Mouse (Mus musculus): Measurements from ENCODE around the gene Usp35. TPM values are rescaled to one million over a fixed set of nuclear protein-coding genes. Genes with fewer than 3 reads are reported as not detected.
A peak's percentile ranks its signal among the peaks of the same experiment; 100 is the strongest.

Gene Usp35
- polyA plus RNA-seq (2012; rRNA removed) = 2.9 and 3.6 TPM in 2 replicates

GRCm38 (mm10) chr7:97331726-97332666 lies at the start of gene Usp35, which contains the start of gene Kctd21:
Usp35 (minus strand) TSS chr7:97332020.
Kctd21 (plus strand) TSS chr7:97332327.
- Histone ChIP-seq H3K4me1 (ENCODE audit: control insufficient read depth, insufficient read depth, low read length) (peaks cover 15% of the 10 kb centered on the region), H3K36me3 (ENCODE audit: control insufficient read depth, insufficient read depth, low read length) (no peaks in the 10 kb centered on the region), H3K4me3 (ENCODE audit: control insufficient read depth, low read depth, low read length) (peak within 1 kb of the TSS; percentile 93), H3K27ac (ENCODE audit: control insufficient read depth, insufficient read depth, low read depth, low read length) (0 out of 2 replicates have a peak within 1 kb of the TSS, but pooled peaks have one; percentile 3), H3K27me3 (ENCODE audit: control insufficient read depth, insufficient read depth, low read length) (no peaks in the 10 kb centered on the region)
- TF ChIP-seq CTCF (IDR thresholded peaks at IDR 0.05; ENCODE audit: control insufficient read depth, insufficient read depth, insufficient replicate concordance, low read depth, low read length) (no peak), POLR2A (IDR thresholded peaks at IDR 0.05; ENCODE audit: control insufficient read depth, low read depth, low read length) (0 out of 2 replicates have a peak, but pooled peaks have one; percentile 31)

- Histone ChIP-seq H3K27me3 (ENCODE audit: control insufficient read depth, insufficient read depth, low read length) (no peaks in the 10 kb centered on the region), H3K4me3 (ENCODE audit: control insufficient read depth, low read depth, low read length) (no peak overlapping the region), H3K27ac (ENCODE audit: control insufficient read depth, insufficient read depth, low read depth, low read length) (no peak overlapping the region), H3K36me3 (ENCODE audit: control insufficient read depth, insufficient read depth, low read length) (peaks cover 4% of the 10 kb centered on the region), H3K4me1 (ENCODE audit: control insufficient read depth, insufficient read depth, low read length) (no peaks in the 10 kb centered on the region)
- TF ChIP-seq POLR2A (IDR thresholded peaks at IDR 0.05; ENCODE audit: control insufficient read depth, low read depth, low read length) (no peak), CTCF (IDR thresholded peaks at IDR 0.05; ENCODE audit: control insufficient read depth, insufficient read depth, insufficient replicate concordance, low read depth, low read length) (no peak)
These were observed 48.8 kb upstream of the Usp35 start for GRCm38 (mm10) chr7:97380500-97381123.

- Histone ChIP-seq H3K4me1 (ENCODE audit: control insufficient read depth, insufficient read depth, low read length) (no peaks in the 10 kb centered on the region), H3K36me3 (ENCODE audit: control insufficient read depth, insufficient read depth, low read length) (peaks cover 7% of the 10 kb centered on the region), H3K4me3 (ENCODE audit: control insufficient read depth, low read depth, low read length) (no peak overlapping the region), H3K27me3 (ENCODE audit: control insufficient read depth, insufficient read depth, low read length) (no peaks in the 10 kb centered on the region), H3K27ac (ENCODE audit: control insufficient read depth, insufficient read depth, low read depth, low read length) (no peak overlapping the region)
- TF ChIP-seq CTCF (IDR thresholded peaks at IDR 0.05; ENCODE audit: control insufficient read depth, insufficient read depth, insufficient replicate concordance, low read depth, low read length) = no peak
- no peak for TF ChIP-seq POLR2A (IDR thresholded peaks at IDR 0.05; ENCODE audit: control insufficient read depth, low read depth, low read length)
These were observed 47.5 kb upstream of the Usp35 start for GRCm38 (mm10) chr7:97379304-97379703.

GRCm38 (mm10) chr7:97375906-97376305 lies 44.1 kb upstream of the Usp35 start:
- Histone ChIP-seq H3K27ac (ENCODE audit: control insufficient read depth, insufficient read depth, low read depth, low read length) (no peak overlapping the region), H3K4me3 (ENCODE audit: control insufficient read depth, low read depth, low read length) (no peak overlapping the region), H3K36me3 (ENCODE audit: control insufficient read depth, insufficient read depth, low read length) (peaks cover 7% of the 10 kb centered on the region), H3K4me1 (ENCODE audit: control insufficient read depth, insufficient read depth, low read length) (peaks cover 1% of the 10 kb centered on the region), H3K27me3 (ENCODE audit: control insufficient read depth, insufficient read depth, low read length) (no peaks in the 10 kb centered on the region)
- TF ChIP-seq CTCF (IDR thresholded peaks at IDR 0.05; ENCODE audit: control insufficient read depth, insufficient read depth, insufficient replicate concordance, low read depth, low read length) (no peak), POLR2A (IDR thresholded peaks at IDR 0.05; ENCODE audit: control insufficient read depth, low read depth, low read length) (no peak)

GRCm38 (mm10) chr7:97375101-97375500 lies 43.3 kb upstream of the Usp35 start:
- H3K36me3 ChIP-seq (ENCODE audit: control insufficient read depth, insufficient read depth, low read length) = peaks cover 2% of the 10 kb centered on the region
- no peak overlapping the region for H3K4me3 ChIP-seq (ENCODE audit: control insufficient read depth, low read depth, low read length)
- H3K4me1 ChIP-seq (ENCODE audit: control insufficient read depth, insufficient read depth, low read length) = peaks cover 3% of the 10 kb centered on the region
- no peak overlapping the region for H3K27ac ChIP-seq (ENCODE audit: control insufficient read depth, insufficient read depth, low read depth, low read length)
- no peaks in the 10 kb centered on the region for H3K27me3 ChIP-seq (ENCODE audit: control insufficient read depth, insufficient read depth, low read length)
- TF ChIP-seq POLR2A (IDR thresholded peaks at IDR 0.05; ENCODE audit: control insufficient read depth, low read depth, low read length) = no peak
- no peak for TF ChIP-seq CTCF (IDR thresholded peaks at IDR 0.05; ENCODE audit: control insufficient read depth, insufficient read depth, insufficient replicate concordance, low read depth, low read length)

GRCm38 (mm10) chr7:97365887-97366286 lies 34.1 kb upstream of the Usp35 start:
- H3K27me3 ChIP-seq (ENCODE audit: control insufficient read depth, insufficient read depth, low read length) = no peaks in the 10 kb centered on the region
- H3K27ac ChIP-seq (ENCODE audit: control insufficient read depth, insufficient read depth, low read depth, low read length) = no peak overlapping the region
- H3K36me3 ChIP-seq (ENCODE audit: control insufficient read depth, insufficient read depth, low read length) = no peaks in the 10 kb centered on the region
- TF ChIP-seq CTCF (IDR thresholded peaks at IDR 0.05; ENCODE audit: control insufficient read depth, insufficient read depth, insufficient replicate concordance, low read depth, low read length) (no peak), POLR2A (IDR thresholded peaks at IDR 0.05; ENCODE audit: control insufficient read depth, low read depth, low read length) (no peak)
- no peak overlapping the region for H3K4me3 ChIP-seq (ENCODE audit: control insufficient read depth, low read depth, low read length)
- peaks cover 2% of the 10 kb centered on the region for H3K4me1 ChIP-seq (ENCODE audit: control insufficient read depth, insufficient read depth, low read length)

GRCm38 (mm10) chr7:97361467-97361866 lies 29.6 kb upstream of the Usp35 start:
- no peaks in the 10 kb centered on the region for H3K36me3 ChIP-seq (ENCODE audit: control insufficient read depth, insufficient read depth, low read length)
- H3K4me3 ChIP-seq (ENCODE audit: control insufficient read depth, low read depth, low read length) = no peak overlapping the region
- no peaks in the 10 kb centered on the region for H3K27me3 ChIP-seq (ENCODE audit: control insufficient read depth, insufficient read depth, low read length)
- H3K27ac ChIP-seq (ENCODE audit: control insufficient read depth, insufficient read depth, low read depth, low read length) = no peak overlapping the region
- TF ChIP-seq CTCF (IDR thresholded peaks at IDR 0.05; ENCODE audit: control insufficient read depth, insufficient read depth, insufficient replicate concordance, low read depth, low read length) (no peak; the same call in 1 of the 2 replicates), POLR2A (IDR thresholded peaks at IDR 0.05; ENCODE audit: control insufficient read depth, low read depth, low read length) (no peak)
- no peaks in the 10 kb centered on the region; the same call in 1 of the 2 replicates for H3K4me1 ChIP-seq (ENCODE audit: control insufficient read depth, insufficient read depth, low read length)

Data from testis, adult 2 months (tissue).